Mouse (Mus musculus) mature B cell (primary cell): Measurements from ENCODE around the gene Sfxn1.

Source experiments
- in situ Hi-C: fragments of 300-500 bp; cut with MboI; formaldehyde crosslinking; loops from 2 replicates; pipeline ENCODE4 v1.14.3; 2019

The Sfxn1 gene

DNA sequence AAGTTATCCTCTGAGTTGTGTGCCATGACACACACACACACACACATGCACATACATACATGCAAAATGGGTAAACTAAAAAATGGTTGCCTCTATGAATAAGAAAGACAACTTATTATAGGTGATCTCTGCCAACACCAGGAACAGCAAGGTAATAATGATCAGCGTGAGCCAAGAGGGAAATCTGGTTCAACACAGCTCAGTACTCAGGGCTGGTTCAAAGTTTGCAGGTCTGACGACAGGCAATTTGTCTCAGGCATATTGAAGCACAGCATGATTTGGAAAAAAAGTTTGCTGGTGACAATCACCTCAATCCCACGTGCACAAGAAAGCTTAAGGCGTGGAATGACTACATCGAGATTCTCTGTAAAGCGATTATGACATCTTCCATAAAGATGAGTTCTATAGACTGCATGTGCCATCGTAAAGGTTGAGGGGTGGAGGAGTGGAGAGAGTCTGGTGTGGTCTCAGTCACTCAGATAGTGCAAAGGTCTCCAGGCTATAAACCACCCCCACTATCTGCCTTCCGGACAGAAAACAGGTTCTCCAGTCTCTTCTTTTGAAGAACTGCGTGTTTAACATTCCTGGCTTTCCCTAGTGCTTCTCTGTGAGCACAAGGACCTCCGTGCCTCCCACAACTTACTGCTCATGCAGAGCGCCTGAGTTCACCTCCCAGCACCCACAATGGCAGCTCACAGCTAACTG, 6.0 kb downstream of the Sfxn1 start:
- in situ Hi-C loops, result no loop called here

DNA sequence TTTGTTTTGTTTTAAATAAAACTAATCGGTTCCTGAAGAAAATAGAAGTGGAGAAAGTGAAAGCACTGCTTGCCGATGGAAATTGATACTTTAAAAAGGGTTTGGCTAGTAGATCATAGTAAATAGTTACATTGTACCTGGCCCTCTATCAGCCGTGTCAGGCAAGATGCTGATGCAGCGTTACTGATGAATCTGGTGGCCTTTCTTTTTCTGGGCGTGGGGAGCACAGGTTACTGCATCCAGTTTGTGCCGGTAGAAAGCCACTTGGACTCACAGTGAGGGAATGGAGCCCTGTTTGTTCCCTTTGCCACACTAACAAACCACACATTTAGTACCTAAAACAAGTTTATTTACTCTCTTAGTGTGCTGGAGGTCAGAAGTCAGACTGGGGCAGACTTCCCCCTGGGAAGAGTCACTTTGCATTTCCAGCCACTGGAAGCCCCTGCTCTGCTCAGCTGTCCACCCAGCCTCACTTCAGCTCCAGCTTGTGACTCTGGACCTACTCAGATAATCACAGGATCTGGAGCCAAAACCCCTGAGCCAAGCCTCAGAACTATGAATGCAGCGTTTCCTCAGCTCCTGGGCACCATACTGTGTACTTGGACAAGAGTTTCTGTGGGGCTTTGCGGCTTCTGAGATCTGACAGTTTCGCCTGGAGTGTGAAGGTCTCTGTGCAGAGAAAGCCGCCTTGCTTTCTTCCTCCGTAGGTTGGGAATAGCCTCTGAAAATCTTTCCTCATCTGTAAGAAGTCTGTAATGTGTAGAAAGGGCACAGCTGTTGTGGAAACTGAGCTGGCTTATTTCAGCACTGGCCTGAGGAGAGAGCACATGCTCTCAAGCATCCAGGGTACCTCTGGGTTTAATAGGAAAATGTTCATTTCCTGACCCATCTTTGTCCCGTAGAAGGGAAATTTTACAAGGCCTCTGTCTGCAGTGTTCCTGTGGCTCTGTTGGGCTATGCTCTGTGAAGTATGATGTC, 8.4 kb downstream of the Sfxn1 start:
- in situ Hi-C loops, result no loop called here

DNA sequence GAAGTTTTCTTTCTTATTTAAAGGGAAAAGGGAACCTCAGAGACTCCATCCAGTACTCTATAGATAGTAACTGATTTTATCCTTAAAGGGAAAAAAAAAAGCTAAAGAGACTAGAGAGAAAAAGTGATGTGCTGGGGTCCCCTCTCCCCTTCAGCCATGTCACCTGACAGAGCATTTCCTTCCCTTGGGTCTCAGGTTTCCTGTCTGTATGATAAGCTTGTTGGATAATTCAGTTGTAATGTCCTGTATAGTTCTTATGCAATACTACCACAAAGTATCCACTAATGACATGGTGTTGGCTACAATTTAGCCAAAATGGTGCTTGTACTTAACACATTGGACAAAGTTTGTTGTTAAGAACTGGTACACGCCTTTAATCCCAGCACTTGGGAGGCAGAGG, 9.1 kb downstream of the Sfxn1 start:
- in situ Hi-C loops, result no loop called here

DNA sequence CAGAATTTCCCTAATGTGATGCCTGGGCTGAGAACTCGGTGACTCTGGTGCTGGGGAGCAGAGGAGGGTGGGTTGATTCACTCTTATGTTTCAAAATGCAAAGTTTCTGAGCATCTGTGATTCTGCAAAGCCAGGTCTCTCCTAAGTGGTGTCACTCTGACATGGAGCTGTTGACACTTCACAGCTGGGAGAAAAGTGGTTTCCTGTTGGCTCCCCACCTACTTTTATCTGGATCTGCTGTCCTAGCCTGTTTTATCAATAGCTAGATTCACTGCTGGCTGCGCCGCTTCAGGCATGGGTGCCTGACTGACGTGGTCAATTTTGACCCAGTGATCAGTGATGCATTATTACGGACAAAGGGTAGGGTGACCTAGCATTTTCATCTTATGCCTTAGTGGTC, 11.3 kb downstream of the Sfxn1 start:
- in situ Hi-C loops, result no loop called here

DNA sequence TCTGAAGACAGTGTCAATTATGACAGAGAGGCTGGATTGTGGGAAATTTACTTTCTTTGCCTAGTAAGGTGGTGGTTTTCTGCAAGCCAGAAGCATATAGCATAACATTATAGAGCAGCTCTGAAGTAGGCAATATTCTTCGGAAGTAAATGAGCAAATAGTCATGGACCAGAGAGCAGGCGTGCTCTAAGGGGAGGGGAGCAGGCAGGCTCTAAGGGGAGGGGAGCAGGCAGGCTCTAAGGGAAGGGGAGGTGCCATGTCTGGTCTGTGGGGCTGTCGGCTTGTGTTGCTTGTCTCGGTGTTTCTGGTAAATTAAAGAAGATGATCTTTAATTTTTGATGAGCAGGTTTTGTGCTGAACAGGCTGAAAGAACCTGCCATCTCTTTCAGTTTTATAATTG, 12.5 kb downstream of the Sfxn1 start:
- in situ Hi-C loops, result no loop called here

DNA sequence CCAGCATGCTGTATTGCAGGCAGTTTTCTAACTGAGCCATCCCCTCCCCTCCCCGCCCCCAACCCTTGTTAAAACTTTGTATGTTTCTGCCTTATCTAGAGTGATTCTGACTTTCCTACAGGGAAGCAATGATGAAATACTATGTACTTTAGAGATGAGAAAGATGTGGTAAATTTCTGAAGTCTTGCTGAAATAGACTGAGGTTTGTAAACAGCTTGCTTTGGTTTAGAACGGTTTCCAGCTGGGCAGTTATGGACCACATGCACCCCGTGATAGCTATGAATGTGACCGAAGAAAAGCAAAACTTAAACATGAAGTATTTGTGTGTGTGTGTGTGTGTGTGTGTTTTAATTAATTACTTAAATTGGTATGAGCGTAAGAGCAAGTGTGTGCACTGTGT, 13.2 kb downstream of the Sfxn1 start:
- in situ Hi-C loops, result no loop called here

DNA sequence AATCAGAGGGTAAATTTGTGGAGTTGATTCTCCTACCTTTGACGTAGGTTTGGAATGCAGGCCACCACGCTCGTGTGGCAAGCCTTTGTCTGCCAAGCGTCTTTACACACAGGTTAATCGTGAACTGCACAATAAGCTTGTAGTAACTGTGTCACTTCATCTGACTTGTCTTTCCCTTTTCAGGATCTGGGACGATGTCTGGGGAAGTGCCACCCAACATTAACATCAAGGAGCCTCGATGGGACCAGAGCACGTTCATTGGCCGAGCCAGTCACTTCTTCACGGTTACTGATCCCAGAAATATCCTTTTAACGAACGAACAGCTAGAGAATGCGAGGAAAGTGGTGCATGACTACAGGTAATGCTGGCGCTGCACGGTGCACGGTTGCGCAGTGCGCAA, 13.6 kb downstream of the Sfxn1 start:
- in situ Hi-C loops, result no loop called here

DNA sequence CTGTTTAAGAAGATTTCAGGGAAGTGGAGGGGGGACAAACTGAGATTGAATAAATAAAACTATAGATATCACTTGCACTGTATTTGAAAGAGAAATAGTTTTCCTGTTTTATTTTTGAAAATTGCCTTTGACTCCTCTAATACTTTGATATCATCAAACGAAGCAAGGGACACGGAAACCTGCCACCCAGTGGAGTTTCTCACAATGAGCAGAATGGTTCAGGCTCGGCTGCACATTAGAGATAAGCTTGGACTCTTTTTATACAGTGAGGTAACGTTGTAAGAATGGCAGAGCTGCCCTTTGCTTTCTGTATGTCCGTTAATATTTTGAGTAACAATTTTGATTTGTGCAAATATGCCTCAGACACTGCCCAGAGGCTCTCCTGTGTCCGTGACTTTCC, 20.1 kb downstream of the Sfxn1 start:
- in situ Hi-C loops, result no loop called here

DNA sequence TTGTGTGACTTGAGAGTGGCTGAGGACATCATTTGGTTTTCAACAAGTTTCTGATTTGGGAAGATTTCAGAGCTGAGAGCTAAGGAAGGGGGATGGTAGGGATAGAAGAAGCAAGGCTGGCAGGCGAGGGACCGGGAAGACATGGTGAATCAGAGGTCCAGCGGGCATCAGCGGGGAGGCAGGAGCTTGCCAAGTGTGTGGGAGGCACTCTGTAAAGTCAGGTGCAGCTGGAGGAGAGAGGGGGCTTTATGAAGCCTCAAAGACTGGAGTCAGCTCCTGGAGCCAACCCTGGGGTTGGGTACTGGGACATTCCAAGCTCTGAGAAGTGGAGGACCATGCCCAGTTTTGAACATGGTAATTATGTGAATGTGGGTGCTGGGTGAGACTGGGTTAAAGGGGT, 22.7 kb downstream of the Sfxn1 start:
- in situ Hi-C loops, result no loop called here

DNA sequence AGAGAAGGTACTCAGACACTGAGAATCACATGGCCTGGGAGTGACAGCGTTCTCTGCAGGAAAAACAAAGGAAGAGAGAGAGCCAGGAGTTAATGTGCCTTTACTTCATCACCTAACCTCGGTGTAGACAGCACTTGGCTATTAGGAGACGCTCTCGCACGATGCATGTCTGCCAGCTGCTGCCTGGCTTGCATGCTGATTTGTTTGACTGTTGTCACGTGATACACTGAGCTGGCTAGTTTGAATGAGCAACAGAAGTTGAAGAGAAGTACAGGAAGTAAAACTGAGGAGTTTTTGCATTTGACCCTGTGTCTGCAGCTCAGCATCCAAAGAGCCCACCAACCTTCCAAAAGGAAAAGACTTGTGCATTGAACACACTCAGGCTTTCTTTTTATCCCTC, 23.3 kb downstream of the Sfxn1 start:
- in situ Hi-C loops, result no loop called here

DNA sequence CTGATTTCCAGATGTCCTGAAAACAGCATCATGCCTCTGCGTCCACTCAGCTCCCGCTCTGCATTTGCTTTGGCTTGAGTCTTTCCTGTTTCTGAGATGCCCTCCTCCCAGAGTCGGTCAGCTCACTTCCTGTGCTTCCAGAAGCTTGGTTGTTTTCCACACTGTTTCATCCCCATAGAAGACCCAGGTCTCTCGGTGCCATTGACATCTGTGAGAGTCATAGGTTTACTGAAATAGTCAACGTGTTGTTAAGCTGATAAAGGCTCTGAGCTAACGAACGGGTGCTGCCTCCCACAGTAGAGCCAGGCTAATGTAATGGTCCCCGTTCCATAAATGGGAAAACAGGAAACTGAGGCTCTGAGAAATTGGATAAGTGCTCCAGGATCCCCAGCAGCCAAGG, 24.1 kb downstream of the Sfxn1 start:
- in situ Hi-C loops, result no loop called here

DNA sequence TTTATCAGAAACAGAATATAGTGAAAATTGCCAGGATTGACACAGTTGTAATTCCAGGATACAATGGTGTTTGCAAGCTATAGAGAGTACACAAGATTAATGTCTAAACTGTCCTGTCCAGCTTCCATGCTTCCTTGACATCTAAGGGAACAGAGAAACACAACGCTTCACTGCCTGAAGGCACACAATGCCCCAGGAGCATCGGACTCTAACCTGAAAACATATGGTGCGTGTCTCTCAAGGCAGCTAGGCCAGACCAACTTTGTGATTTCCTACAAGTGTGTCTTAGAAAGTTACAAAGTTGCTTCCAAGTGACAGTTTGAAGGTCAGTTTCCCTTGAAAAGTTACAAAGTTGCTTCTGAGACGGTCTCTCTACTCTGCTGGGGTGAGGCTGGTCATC, 25.6 kb downstream of the Sfxn1 start:
- in situ Hi-C loops, result no loop called here

DNA sequence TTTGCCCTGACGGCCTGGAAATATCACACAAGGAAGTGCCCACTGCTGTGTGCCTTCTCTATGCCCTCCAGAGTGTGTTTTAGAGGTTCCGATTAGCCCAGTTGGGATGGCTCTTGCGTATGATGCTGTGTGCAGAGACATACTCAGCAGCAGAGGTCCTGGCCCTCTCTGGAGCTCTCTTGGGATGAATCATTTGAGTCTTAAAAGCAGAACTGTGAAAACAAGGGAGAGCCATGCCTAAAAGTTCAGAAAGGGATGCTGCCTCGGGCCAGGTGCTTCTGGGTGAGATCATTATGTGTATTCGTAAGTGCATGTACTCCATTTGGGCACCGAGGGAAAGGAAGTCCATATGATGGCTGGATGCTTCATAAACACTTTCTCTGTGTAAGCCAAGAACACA, 26.1 kb downstream of the Sfxn1 start:
- in situ Hi-C loops, result no loop called here

DNA sequence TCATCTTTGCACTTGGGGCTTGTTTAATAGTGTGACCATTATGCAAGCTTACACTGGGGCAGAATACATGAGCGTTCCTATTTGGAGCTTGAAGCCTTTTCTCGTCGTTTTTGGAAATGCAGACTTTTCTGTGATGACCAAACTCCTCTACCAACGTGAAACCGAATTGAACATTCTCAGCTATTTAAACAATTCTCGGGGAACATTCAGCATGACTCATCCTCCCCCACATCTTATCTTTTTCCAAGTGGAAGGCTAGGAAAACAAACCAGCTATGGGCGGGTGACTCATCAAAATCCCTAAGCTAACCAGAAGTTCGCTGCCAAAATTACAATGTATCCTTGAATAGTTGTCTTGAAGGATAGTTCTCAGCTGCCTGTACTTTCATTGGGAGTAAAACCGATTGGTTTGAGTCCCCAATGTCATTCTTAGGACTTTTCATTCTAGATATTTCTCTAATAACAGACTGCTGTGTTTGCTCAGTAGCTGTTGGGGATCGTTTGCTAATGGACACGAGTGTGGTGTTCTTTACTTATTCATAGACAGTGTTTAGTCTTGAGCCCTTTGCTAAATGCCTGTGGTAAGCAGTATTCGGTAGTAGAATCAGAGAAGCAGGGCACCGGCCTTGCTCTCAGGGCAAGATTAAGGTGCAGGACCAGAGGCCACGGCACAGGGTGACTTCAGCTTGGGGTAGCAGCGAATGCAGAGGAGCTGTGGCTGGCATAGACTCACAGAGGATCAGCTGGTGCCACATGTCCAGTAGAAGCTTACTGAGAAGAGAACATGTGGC, 29.6 kb downstream of the Sfxn1 start:
- in situ Hi-C loops, result no loop called here

DNA sequence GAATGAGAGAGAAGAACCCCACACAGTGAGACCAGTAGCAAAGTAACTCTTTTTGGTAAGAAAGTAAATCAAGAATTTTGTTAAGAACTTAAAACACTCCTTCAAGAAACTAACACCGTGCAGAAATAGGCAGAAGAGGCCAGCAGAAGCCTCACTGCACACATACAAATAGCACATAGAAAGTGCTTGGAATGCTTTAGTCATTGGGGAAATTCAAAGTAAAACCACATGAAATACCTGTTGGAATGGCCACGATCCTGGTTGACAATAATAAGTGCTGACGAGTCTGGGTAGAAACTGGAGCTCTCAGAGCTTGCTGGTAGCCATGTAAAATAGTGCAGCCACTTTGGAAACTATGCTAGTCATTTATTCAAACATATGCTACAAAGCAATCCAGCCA, 30.4 kb downstream of the Sfxn1 start:
- in situ Hi-C loops, result no loop called here

DNA sequence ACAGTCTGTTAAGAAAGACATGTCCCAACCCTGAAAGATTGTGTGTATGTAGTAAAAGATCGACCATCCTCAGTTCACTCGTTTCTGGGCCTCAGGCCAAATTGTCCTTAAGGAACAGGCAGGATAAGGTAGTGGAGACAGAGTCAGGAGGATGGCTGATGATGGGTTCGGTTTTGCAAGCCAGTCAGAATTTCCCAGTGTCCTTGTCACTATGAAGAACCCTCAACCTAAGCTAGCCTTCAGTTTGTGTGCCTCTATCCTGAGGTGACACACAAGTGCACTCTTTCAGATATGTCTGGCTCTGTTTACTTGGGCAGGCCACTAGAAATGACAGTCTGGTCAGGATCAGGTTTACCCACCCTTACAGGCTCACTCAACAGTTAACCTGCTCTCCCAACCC, 31.6 kb downstream of the Sfxn1 start:
- in situ Hi-C loops, result no loop called here

DNA sequence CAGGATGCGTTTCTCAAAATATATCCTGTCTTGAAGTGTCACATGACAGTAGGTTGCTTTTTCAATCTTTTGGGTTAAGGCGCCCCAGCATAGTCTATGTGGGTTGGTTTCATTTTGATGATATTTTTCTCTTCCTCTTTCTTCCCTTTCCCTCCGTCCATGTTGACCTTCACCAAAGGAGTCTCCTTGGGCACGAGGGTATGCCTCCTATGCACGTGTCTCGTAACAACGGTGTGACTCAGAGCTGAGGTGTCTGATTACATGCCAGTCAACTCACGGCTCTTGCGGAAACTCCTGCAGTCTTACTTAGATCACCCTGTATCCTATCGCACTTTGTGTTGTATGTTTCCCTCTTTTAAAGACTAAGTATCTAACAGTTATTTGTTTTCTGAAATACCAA, 32.2 kb downstream of the Sfxn1 start:
- in situ Hi-C loops, result no loop called here

DNA sequence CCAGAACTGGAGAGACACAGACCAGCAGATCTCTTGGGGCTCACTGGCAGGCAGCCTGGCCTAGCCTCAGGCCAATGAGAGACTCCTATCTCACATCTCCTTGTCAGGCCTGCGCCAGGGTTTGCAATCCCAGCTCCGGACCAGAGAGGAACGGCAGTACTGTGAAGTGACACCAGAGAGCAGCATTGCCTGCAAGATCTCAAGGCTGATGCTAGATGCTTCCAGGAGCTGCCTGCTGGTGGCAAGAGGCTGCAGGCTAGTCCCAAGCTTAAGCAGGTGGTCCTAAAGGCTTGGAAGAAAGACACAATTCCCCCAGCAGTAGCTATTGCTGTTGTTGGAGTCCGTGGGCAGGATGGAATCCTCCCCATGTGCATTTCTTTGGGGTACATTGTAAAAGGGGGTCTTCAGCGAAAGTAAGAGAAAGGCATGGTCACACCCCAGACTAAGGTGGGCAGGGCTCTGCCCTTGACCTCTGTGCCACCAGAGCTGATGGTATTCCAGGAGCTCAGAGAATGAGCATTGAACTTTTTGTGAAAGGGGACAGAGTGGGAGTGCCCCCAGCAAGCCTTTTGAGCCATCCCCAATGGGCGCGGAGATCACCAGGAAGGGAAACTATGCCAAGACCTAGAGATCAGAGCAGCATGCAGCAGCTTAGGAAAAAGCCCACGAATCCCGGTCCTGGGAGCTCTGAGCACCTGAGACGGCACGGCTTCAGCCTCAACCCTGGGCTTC, 42.3 kb downstream of the Sfxn1 start:
- in situ Hi-C loops, result loop anchor here (5.0 kb wide), 1 partner anchor 118 kb away; no protein-coding TSS in a partner anchor

DNA sequence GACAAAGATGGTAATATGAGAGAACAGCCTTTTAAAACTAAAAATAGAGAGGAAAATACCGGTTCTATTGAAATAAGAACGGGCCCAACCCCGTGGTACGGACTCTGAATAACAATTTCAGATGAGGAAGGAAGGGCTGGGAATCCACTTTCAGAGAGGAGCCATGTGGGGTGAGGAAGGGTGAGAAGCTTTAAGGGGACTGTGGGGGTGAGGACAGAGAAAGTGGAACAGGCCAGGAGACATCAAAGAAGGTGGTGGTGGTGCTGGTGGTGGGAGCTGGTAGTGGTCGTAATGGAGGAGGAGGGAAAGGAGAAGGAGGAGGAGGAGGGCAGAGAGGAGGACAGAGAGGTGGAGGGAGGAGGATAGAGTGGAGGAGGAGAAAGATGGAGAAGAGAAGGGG, 43.3 kb downstream of the Sfxn1 start:
- in situ Hi-C loops, result loop anchor here (5.0 kb wide), 1 partner anchor 117 kb away; no protein-coding TSS in a partner anchor

DNA sequence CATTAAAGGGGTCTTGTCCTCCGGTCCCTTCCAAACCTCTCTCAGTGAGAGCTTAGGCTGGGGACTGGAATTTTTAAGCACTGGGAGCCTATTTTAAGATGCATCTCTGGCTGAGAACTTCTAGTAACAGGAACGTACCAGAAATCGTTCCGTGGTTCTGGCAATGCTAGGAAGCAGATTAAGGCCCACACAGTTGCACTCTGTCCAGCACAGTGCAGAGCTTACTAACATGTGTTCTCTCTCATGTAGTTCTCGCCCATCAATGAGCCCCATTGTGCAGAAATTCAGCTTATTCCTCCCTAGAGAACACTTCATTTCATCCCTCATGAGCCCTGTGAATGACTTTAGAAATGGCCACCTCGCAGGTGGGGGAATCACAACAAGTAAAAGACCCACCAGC, 44.1 kb downstream of the Sfxn1 start:
- in situ Hi-C loops, result no loop called here

DNA sequence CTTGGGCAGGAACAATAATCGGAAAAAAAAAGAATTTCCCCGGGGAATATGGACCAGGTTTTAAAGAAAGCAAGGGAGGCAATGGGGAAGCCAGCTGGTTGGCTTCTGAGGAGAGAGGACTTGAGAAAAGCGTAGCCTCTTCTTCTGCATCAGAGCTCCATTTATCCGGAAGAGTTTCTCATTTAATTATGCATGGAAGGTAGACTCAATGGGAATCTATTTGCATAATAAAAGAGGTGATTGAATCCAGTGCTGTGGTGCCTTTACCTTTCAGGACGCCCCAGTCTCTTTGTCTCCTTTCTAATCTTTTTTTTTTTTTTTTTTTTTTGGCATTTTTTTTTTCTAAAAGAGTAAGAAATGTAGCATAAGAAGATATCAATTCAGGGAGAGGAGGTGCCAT, 46.7 kb downstream of the Sfxn1 start:
- in situ Hi-C loops, result no loop called here
